Mouse (Mus musculus) skeletal muscle tissue, adult 2 months (tissue): ENCODE measurements around the gene Creb5.
A peak's percentile ranks its signal among the peaks of the same experiment; 100 is the strongest.

Source experiments
- DNase-seq: peaks from one replicate; pipeline ENCODE4 v3.0.0-alpha.2; 2012; ENCODE audit warnings: low read depth, low spot score

The Creb5 gene

DNA sequence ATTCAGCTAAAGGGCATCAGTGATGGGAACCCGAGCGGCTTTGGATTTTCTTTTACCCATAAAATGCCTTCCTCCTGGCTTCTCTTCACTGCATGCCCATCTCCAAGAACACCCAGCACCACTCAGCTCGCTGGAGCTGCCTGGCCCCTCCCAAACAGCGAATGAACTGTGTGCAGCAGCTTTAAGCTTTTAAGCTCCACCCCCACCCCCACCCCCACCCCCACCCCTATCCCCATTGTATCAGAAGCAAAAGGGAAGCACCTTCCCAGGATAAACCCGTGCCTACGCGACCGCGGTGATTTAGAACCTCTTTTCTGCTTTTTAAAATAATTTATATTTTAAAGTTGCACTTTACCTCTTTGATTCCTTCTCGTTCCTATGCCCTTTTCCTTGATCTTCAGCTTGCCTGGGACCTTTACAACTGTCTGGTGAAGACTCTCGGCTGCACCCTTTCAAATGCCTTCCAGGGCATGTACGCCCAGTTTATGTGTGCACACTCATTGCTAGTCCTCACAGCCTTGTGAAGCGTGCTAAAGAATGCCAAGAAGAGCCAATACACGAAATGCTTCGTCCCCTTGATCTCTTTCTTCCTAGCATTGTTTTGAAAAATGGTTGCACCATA is 411.2 kb downstream of the Creb5 start:
- no peak for DNase-seq

DNA sequence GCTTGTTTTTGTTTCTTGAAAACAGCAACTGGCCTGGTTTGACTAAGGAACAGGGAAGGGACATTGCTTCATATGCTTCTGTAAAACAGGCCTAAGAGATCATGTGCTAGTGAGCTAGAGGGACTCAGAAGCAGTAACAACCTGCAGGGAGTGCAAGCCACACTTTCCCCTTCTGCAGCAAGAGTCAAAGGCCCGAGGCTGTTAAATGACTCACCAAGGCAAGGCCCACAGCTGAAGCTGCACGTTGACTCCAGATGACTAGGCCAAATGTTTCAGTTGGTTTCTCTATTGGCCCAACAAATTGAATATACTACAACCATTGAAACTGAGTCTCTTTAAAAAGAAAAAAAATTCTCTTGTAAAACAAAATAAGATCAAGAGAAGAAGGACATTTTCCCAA is 417.4 kb downstream of the Creb5 start:
- no peak for DNase-seq

DNA sequence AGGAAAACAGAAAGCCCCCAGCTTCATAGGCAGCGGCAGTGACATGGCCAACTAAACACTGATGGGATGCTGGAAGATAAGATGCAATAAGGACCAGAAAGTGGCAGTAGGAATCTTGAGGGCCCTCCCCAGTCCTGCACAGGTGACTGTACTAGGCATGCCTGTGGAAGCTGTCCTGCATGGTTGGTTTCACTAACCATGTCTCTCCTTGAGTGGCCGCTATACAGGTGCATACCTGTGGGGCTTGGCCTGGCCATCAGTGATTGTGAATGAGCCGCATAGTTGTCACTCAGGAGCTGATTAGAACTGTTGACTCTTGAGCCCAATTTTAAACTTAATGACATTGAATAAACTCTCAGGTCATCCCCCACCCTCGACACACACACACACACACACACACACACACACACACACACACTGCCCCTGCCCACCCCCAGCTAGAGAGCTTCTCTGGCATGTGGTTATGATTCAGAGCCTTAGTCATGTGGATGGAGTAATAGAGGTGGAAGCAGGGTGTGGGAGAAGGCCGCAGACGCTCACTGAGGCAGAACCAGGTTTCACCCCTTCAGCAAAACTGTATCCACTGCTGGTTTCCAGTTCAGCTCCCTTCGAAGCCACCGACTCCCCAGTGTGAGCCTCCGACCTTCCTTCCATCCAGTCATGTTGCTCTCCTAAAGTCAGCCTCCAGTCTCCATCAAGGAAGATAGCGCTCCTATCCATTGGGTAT is 419.7 kb downstream of the Creb5 start:
- DNase-seq = no peak

DNA sequence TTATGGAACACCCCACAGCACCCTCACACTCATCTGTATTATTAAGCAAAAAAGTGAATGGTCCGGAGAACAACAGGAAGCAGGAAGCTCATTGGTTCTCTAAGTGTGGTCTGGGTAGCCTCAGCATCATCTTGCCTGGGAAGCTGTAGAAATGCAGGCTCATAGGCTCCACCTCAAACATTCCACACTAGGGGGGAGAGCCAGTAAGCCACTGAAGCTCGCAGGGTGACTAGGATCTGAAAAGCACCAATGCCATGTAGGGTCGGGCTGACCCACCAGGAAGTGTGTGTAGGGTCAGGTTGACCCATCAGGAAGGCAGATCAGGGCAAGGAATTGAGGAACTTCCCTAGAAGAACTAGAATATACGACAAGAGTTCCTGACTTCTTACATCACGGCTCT is 420.7 kb downstream of the Creb5 start:
- no peak for DNase-seq

DNA sequence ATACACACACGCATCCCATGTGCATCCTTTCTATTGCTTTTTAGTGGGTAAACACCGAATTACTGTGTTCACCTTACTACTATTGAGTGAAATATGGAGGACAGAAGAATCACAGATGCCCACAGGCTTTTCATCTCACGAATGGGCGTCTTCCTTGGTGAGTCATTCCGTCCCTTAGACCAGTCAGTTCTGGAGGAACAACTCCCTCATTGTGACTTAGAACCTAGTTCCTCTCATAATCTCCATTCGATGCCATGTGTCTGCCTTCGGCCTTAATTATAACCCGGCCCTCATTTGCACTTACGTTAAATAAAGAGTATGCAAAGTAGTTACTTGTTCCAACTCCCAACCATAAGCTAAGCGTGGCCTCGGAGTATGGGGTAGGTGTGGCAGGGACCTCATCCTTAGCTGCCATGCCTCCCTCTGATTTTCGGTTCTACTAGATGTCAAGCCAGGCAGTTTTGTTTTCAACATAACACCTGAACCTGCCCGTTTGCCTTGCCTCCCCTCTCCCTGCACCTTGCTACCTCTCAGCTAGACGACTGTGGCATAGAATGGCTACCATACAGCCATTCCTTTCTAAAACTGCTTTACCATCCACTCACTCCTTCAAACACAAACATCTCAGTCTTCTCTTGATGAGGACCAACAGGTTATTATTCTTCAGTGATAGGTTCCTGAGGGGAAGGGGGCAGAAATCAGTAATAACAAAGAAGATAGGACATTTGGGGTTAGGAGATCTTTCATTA is 422.8 kb downstream of the Creb5 start:
- DNase-seq = no peak

DNA sequence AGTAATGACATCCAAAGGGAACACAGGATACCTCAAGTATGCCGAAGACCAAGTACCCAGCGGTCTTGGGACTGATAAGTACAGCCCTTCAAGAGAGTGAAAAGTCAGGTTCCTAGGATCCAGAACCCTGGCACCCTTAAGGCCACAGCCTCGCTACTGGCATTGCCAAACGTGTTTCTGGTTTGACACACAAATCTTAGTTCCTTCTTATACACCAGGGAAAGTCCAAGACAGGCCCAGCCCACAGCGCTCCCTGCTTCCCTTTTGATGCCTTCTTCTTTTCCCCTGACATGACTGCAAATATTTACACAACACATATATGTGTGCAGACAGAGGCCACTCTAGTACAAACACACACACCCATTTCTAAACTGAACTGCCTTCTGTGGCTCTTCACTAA is 423.5 kb downstream of the Creb5 start:
- no peak for DNase-seq

DNA sequence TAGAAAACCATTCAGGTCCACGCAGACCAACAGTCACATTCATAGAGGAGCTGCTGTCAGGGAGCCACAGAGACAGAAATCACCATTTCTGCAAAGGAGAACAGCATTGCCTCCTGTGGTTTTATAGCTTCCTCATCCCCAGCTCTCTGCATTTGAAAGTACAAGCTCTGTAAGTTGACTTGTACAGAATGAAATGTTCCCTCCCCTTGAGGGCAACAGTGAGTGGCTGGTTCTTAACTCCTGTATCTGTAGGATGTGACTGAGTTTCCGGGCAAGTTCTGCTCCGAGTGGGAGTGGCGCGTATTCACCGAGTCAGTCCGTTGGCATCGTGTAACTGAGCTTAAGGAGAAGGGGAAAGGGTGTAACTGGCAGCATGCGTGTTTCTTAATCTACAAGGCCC is 426.1 kb downstream of the Creb5 start:
- DNase-seq = no peak

DNA sequence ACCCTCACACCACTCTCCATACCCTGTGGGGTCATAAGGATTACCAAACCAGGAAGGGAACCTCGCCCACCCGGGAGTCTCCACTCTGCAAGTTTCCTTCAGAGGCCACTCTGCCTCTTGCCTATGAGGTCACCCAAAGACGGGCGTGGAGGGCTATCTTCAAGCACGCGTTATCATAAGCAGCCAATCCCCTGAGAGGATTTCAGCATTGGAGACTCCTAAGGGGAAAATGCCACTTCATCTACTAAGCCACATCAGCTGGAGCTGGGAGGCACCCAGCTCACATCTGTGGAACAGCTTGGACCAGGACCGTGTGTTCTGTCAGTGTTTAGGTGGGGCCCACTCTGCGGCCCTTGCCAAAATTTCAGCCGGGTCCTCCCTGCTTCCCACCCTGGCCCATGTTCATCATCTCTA is 427.8 kb downstream of the Creb5 start:
- peak; percentile 82 for DNase-seq

DNA sequence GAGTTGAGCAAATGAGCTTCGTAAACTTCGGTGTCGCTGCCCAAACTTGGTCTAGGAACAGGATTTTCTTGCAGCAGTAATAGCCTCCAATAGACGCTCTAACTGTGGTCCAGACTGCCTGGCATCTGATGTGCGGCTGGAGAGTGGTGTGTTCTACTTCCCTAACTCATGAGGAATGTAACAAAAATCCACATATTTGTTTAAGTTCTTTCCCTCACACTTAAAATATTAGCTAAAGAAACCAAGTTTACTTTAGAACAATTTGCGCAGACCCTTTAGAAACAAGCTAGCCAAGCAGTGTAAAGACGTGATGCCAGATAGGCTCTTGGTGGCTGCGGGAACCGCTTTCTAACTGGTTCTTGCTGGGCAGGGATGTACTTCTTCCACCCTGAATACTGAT is 428.9 kb downstream of the Creb5 start:
- no peak for DNase-seq

DNA sequence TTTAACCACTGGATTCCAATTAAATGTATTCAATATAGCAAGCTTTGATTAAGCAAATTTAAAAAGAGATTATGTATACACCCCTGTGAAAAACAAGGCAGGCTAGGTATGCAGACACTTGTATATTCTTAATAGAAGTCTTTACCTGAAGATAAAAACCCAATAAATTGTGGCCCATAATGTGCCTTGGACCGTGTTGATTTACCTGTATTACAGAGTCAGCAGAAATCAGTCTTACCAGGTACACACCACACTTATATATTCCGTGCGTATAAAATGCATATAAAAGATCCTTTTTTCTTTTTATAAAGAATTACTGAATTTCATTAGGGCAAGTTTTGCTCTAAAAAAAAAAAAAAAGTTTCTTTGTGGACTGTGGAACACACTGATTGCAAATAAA is 432.9 kb downstream of the Creb5 start:
- DNase-seq = no peak

DNA sequence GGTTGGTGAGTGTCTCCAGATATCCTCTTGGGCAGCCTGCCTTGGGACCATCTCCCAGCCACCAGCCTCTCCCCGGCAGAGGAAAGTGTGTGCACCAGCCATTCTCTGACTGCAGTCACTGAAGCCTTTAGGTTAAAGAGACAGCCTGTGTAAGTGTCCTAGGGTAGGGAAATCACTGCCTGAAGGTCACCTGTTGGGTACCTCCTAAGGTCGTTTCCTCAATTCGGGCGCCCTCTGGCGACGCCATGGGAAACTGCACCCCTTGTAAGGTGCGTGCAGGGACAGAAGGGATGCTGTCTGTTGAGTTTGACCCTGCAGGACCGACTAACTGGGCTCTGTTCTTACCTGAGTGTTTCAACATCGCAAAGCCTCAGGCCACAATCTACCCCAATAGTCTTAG is 434.5 kb downstream of the Creb5 start:
- peak; percentile 49 for DNase-seq

DNA sequence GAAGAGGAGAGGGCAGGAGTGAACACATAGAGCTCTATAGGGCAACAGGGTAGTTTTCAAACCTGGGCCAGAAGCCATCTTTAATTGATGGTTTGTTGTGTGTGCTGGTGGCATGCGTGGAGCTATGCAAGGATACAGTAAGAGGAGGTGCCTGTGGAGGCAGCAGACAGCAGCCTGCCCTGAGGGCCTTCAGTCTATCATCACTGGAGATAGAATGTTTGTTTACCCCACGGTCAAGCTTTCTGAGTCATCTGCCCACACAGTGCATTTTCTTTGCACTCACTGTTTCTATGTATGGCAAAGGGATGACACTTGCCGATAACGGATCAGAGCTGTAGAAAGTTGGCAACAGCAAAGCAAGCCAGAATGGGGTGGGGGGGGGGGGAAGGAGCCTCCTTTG is 435.6 kb downstream of the Creb5 start:
- no peak for DNase-seq

DNA sequence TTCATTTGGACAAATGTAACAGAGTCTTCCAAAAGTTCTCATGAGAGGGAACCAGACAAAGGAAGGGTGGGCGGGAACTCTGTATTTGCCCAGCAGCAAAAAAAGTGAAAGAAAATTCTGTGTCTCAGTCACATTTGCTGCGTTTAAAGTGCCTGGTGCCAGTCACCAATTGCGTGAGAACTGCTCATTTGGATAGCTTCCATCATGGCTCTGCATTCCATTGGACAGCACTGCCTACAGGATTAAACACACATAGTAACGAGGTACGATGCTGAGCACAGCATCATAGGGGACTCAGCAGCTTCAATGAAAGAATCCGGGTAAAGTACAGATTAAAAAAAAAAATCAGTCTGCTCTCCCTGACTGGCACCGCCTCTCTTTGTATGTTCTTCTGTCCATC is 443.4 kb downstream of the Creb5 start:
- no peak for DNase-seq

DNA sequence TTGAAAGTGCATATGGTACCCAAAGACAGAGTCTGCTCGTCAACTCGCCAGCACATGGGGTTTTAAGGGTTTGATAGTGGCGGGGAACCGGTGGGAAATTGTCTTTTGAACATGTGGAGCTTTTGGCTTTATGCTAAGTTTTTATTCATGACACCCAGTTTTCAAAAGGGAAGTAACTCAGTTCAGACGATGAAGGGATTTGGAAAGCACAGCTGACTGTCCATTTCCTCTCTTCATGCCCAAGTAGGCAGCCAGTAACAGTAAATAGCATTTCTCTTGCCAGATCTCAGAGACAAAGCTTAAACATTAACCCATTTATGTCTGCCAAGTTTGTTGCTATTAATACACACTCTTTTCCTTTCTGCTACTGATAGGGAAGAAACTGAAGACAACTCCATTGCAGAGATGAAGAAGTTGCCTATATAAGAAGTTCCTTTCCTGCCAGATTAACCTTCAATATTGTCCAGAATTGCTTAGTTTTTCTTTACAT is 444.0 kb downstream of the Creb5 start:
- no peak for DNase-seq

DNA sequence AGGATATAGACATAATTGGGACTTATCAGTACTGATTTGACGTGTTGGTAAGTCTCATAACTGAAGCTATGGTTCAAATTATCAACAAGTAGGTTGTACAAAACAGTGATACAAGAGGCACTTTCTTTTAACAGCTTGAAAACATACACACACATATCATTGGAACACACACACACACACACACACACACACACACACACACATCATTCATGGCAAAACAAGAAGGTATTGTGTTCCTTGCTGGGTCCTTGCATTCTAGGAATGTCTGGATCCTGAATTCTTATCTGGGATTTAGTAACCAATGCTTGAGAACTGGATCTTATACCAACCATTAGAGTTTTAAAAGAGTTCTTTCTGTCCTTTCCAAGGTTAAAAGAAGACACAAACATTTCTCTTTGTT is 446.5 kb downstream of the Creb5 start:
- DNase-seq = no peak

DNA sequence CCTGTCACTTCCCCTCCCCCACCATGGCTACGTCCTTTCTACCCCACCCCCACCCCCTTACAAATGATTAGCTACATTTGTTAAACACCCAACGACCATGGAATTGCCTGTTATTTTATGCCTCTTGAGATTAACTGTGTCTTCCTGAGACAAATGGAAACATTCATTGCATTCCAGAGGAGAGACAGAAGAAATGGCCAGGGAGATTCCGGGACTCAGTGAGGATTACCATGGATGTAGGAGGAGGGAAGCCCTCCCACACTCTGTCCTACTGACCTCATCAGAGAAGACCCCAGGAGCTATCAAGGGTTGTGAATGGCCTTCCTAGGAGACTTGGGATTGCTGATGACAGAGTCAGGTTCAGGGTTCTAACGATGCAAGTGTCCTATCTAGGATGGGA is 446.9 kb downstream of the Creb5 start:
- DNase-seq = no peak

DNA sequence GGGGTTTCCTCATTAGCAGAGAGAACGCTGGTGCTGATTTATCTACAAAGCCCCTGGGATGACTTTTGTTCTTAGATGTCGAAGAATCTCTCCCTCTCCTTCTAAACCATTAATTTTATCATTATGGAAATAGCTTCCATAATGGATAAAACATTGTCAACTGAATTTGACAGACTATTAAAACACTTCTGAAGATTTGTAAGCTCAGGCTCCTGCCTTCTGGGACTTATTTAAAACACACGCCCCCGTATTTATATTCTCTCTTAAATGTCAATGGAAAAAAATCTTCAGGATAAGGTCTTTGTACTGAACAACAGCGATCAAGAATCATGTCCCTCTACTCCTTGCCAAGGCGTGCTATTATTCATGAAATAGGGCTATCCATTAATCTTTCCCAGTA is 448.6 kb downstream of the Creb5 start:
- no peak for DNase-seq

DNA sequence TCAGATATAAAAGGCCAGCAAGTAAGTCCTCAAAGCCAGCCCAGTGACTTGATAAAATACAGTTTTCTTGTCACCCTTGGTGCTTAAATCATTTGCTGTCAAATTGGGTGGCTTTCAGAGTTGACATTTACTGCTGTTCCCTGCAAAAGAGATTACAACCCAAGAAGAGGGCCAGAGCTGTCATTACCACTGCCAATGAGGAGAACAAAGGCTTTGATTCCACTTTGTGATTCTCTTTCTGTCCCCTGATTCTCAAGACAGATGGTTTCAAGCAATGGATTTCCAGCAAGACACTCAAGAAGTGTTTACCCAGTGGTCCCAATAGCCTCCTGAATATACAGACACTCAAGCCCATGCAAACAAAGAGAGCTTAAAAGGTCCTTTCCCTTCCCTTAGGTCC is 451.1 kb downstream of the Creb5 start:
- no peak for DNase-seq

DNA sequence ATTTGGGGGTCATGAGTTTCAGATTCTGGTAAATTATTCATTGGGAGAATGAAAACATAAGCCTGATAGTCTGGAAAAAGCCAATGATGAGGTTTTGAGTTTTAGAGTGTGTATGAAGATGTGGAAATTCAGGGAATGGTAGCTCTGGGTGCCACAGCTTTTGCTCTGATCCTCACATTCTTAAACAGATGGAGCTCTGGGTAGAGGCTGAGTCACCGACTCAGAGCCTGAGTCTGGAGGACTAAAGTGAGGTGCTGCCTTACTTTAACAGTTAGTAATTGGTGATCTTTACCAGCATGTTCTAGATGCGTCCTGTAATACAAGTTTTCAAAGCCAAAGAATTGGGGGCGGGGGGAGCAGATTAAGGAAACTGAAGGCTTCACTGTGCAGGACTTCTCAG is 454.2 kb downstream of the Creb5 start:
- DNase-seq = no peak
